29 mouse cellular contexts compared by ENCODE assay signal in the genomic region with DNA sequence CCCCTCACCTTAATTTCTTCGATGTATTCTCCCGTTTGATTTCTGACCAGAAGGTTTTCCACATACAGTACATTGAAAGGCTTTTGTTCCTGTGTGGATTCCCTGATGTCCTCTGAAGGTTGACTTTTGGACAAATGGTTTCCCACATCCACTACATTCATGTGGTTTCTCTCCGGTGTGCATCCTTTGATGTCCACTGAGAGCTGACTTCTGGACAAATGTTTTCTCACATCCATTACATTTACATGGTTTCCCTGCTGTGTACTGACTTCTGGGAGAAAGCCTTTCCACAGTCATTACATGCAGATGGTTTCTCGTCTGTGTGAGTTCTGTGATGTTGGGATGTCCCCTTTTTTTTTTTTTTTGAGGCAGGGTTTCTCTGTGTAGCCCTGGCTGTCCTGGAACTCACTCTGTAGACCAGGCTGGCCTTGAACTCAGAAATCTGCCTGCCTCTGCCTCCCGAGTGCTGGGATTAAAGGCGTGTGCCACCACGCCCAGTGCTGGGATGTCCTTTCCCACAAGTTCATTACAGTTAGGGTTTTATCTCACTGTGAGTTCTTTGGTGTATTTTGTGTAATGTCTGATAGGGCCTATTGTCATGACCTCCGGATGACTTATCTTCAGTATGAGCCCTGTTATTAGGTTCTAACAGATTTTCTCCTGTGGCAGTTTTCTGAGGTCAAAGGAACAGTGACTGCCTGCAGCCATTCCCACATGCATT. TPM values are rescaled to one million over a fixed set of nuclear protein-coding genes. Genes with fewer than 3 reads are reported as not detected.
DNase-seq lines count a peak whose midpoint lies in the region; ATAC-seq and TF ChIP-seq lines count a peak whose summit lies in the region.
"Had no signal": no experiment of that assay in that cellular context is flagged by ENCODE, and none has a peak within 500 bp of the region (broad histone marks: within the 10 kb centered on the region; RNA-seq: fewer than 3 reads in every experiment).

No protein-coding gene starts in this region.

- H3K36me3 ChIP-seq in intestine, postnatal 0 days (ENCODE audit: control insufficient read depth, insufficient read depth), result no peaks in the 10 kb centered on the region
- H3K36me3 ChIP-seq: forebrain, embryonic 10.5 days; heart, embryonic 13.5 days had no signal

- intact Hi-C loops in left cerebral cortex, postnatal 25 days (cut with DNase I), result no loop called here

- no peaks in the 10 kb centered on the region for H3K4me1 ChIP-seq in intestine, postnatal 0 days (replicated peaks; ENCODE audit: control insufficient read depth, insufficient read depth, low read length)
- H3K4me1 ChIP-seq: forebrain, embryonic 10.5 days; forebrain, embryonic 13.5 days; heart, embryonic 13.5 days had no signal

- DNase-seq in ES-CJ7 (ENCODE audit: low read depth, low spot score) (peak; percentile 63), R1 (ENCODE audit: low read depth, low spot score) (peak; percentile 90)
- no peak for DNase-seq in cerebellum, postnatal 4 days (ENCODE audit: low spot score in 2 of 2)
- no peak for DNase-seq in left cerebral cortex, postnatal 25 days (ENCODE audit: low spot score in 2 of 2)
- DNase-seq: adrenal gland, postnatal 10 days; adrenal gland, postnatal 36 days; B cell, adult 2 months; cerebellum, adult 11 months; cerebellum, adult 2 months; cerebellum, adult 9-11 months; cerebellum, postnatal 25 days; gastrocnemius, adult 2 months; gastrocnemius, postnatal 14 days; heart, adult 18-20 months; heart, postnatal 14 days; heart, postnatal 4 days; kidney, adult 2 months had no signal

- H3K4me3 ChIP-seq in intestine, postnatal 0 days (ENCODE audit: low read depth, low read length), result no peak overlapping the region
- H3K4me3 ChIP-seq: forebrain, embryonic 10.5 days; forebrain, embryonic 13.5 days; gastrocnemius, adult 2 months; heart, embryonic 13.5 days had no signal

- TF ChIP-seq CTCF in intestine, postnatal 0 days (IDR thresholded peaks at IDR 0.05; ENCODE audit: low read depth), result no peak

- 0 out of 2 replicates have a peak, but pooled peaks have one; percentile 18 for ATAC-seq in common myeloid progenitor, adult 5-6 weeks (replicated peaks; ENCODE audit: low read depth, poor library complexity, severe bottlenecking)
- no peak for ATAC-seq in intestine, postnatal 0 days
- ATAC-seq: forebrain, embryonic 13.5 days; forebrain, embryonic 16.5 days; hindbrain, postnatal 0 days; inflammation-experienced regulatory T-cells, adult 6 months; intestine, embryonic 16.5 days; Patski had no signal

- WGBS in intestine, postnatal 0 days, result 80% methylated on average over 8 of the region's 8 CpGs

- H3K4me2 ChIP-seq in intestine, postnatal 0 days (replicated peaks; ENCODE audit: low read depth), result no peak overlapping the region
- H3K4me2 ChIP-seq: forebrain, embryonic 13.5 days; heart, embryonic 13.5 days; hindbrain, embryonic 14.5 days had no signal

- no peak overlapping the region for H3K27ac ChIP-seq in intestine, postnatal 0 days (ENCODE audit: low read depth, low read length)
- H3K27ac ChIP-seq: forebrain, embryonic 10.5 days; forebrain, embryonic 13.5 days; gastrocnemius, adult 2 months; heart, embryonic 13.5 days; hindbrain, embryonic 14.5 days; hindbrain, postnatal 0 days had no signal

- no peaks in the 10 kb centered on the region for H3K27me3 ChIP-seq in intestine, postnatal 0 days (replicated peaks; ENCODE audit: control insufficient read depth, insufficient read depth, low read length)
- H3K27me3 ChIP-seq: CH12.LX; forebrain, embryonic 13.5 days; heart, embryonic 13.5 days; Patski had no signal

- H3K9ac ChIP-seq in intestine, postnatal 0 days (ENCODE audit: low read depth, low read length), result no peak overlapping the region
- H3K9ac ChIP-seq: forebrain, embryonic 13.5 days; heart, embryonic 13.5 days; hindbrain, embryonic 14.5 days had no signal

- H3K9me3 ChIP-seq in intestine, postnatal 0 days (ENCODE audit: control insufficient read depth), result no peaks in the 10 kb centered on the region
- H3K9me3 ChIP-seq: forebrain, embryonic 10.5 days; forebrain, embryonic 13.5 days; heart, embryonic 13.5 days had no signal

RNA-seq across cellular contexts. Expression of a gene that starts 10.2 kb away (rescaled TPM):
- total RNA-seq in common myeloid progenitor, adult 5-6 weeks (2017), result 47.8 and 48.7 TPM in 2 replicates
- total RNA-seq in left cerebral cortex, postnatal 25 days (2021), result 10 to 100 TPM; 16.8 to 19.2 TPM
- 28.9 and 29.9 TPM in 2 replicates for polyA plus RNA-seq in intestine, postnatal 0 days (2015; fragmentation: Nextera tagmentation; extraction: Ambion mirVana)

RNA-seq across cellular contexts. Expression of a gene that starts 47.6 kb away (rescaled TPM):
- 1.4 and 2.7 TPM in 2 replicates for total RNA-seq in common myeloid progenitor, adult 5-6 weeks (2017)
- 10 to 100 TPM in 1 of 2 experiments, 1 to 10 TPM in 1; 9.8 to 10.3 TPM for total RNA-seq in left cerebral cortex, postnatal 25 days (2021)
- polyA plus RNA-seq in intestine, postnatal 0 days (2015; fragmentation: Nextera tagmentation; extraction: Ambion mirVana), result 15.0 and 17.2 TPM in 2 replicates

RNA-seq across cellular contexts. Expression of a gene that starts 48.0 kb away (rescaled TPM):
- 52.0 and 75.0 TPM in 2 replicates for total RNA-seq in common myeloid progenitor, adult 5-6 weeks (2017)
- 100 to 1,000 TPM; 139 to 150 TPM for total RNA-seq in left cerebral cortex, postnatal 25 days (2021)
- polyA plus RNA-seq in intestine, postnatal 0 days (2015; fragmentation: Nextera tagmentation; extraction: Ambion mirVana), result 1,058 and 1,193 TPM in 2 replicates

Comparison
In these comparisons a context has a peak if more than half of its experiments do, and no peak if none do; other contexts are left out.
1. DNase-seq: peak in ES-CJ7 (single experiment) and R1 (single experiment); none in cerebellum, postnatal 4 days (0 of 2) and left cerebral cortex, postnatal 25 days (0 of 2).